Mouse (Mus musculus): Measurements from ENCODE around the gene Polr2i.
"Not testable (repeated sequence)": the region's sequence is repeated elsewhere in the genome, so short reads cannot be mapped to it uniquely, and the experiment has no call there.

- TF ChIP-seq MAX (IDR thresholded peaks at IDR 0.05; ENCODE audit: low read depth); POLR2A (IDR thresholded peaks at IDR 0.05; ENCODE audit: insufficient read length, low read depth); CEBPB (IDR thresholded peaks at IDR 0.05; ENCODE audit: insufficient read depth, poor library complexity, severe bottlenecking); USF1 (IDR thresholded peaks at IDR 0.05; ENCODE audit: low read depth): not testable (repeated sequence)
- peak in 2 of 3 experiments; percentile 59 to 74 for TF ChIP-seq MYOD1 (IDR thresholded peaks at IDR 0.05; ENCODE audit: control insufficient read depth in 1 of 3, insufficient read length in 2 of 3, low read depth in 2 of 3)
These were observed 5.6 kb downstream of the Polr2i start for GRCm38 (mm10) chr7:30237374-30237773.

Measured in myocyte (in vitro differentiated cells).